Mouse (Mus musculus) retina, postnatal 7 days (tissue): ENCODE measurements at regions not wholly inside any gene's neighbourhood (a gene's known extent, or its start where the extent isn't known, plus 50 kb on each side); places are given as distances from the start of the nearest gene placed in this dataset.
A peak's percentile ranks its signal among the peaks of the same experiment; 100 is the strongest.

Source experiments
- DNase-seq: peaks from one replicate; pipeline ENCODE4 v3.0.0-alpha.2; 2012; ENCODE audit warnings: low read depth, low spot score

DNA sequence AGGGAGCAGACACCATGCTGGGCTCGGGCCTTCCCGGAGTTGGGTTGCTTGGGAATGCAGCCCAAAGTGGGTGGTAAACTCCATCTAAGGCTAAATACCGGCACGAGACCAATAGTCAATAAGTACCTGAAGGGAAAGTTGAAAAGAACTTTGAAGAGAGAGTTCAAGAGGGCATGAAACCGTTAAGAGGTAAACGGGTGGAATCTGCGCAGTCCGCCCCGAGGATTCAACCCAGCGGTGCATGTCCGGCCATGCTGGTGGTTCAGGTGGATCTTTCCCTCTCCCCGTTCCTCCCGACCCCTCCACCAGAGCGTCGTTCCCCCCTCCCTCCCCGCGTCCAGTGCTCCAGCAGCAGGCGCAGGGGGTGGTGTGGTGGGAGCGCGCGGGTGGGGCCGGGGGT lies 179.1 kb upstream of the Arhgef26 start:
- DNase-seq = peak; percentile 8

DNA sequence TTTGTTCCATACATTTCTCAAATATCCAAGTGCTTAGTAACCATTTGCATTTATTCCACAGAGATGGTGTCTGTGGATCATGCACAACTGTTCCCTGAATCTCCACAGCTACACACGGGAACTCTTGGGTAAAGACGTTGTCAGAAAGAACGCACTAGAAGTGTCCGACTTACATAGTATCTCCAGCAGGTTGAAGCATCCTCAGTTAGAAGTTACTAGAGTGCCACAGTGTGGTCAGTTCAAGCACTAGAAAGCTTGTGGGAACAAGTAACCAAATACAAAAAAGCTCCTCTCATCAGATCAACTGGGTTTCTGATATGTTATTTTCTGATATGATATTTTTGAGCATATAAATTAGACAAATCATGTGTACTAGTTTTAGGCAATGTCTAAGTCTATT lies 167.5 kb upstream of the Arhgef26 start:
- DNase-seq = no peak

DNA sequence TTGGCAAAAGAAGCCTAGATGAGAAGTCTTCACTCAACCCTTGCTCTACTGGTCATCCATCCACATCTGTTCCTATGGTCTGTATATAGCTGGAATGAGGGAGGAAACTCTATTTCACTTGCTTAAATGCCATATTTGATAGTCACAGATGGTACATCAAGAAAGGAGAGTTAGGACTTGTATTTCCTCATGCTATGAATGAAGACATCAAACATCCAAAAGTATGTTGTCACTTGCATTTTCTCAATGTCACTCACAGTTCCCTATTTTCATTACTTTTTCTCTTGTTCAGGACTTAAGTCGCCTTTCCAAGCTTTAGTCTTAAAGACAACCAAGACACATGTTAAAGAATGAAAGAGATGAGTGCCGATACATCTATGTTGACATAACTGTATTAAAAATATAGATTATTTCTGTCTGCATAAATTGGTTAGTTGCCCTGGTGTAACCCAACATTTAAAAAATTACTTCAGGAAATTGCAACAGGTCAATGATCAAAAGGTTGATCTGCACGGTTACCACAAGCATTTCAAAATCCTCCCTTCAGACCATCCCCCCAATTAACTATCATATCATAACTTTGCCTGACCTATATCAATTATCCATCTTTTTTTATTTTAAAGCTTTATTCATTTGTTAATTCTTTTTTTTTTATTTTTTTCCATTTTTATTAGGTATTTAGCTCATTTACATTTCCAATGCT lies 150.2 kb upstream of the Arhgef26 start:
- no peak for DNase-seq

DNA sequence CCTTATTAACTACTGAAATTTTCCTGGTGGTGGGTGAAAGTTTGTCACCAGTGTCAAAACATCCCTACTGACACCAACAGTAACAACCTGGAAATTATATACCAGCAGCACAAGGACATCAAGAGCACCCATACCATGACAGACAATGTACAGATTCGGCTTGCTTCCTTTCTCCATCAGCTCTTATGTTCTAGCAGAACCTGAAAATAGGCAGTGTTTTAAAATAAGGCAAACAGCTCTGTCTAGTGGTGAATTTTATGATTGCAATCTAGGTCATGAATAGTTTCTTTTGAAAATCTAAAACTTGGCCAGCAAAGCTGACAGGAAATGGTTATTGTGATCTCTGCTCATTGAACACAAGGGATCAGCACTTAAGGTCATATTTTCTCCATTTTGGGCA lies 145.7 kb upstream of the Arhgef26 start:
- DNase-seq = no peak

DNA sequence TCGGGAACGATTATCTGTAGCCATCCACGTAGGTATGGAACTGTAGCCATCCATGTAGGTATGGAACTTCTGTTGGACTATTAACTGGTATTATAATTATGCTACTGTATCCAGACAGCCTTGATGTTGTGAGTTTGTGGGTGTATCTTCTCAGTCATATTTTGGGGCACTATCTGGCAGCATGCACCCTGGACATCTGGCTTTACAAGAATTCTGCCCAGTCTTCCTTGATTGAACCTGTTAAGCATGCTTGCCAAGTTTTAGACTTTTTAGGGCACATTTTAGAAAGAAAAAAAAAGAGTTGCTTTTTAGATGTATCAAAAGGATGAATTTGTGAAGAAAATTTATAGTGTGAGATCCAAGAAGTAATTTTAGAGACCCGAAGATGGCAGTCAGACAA lies 143.7 kb upstream of the Arhgef26 start:
- DNase-seq = no peak

DNA sequence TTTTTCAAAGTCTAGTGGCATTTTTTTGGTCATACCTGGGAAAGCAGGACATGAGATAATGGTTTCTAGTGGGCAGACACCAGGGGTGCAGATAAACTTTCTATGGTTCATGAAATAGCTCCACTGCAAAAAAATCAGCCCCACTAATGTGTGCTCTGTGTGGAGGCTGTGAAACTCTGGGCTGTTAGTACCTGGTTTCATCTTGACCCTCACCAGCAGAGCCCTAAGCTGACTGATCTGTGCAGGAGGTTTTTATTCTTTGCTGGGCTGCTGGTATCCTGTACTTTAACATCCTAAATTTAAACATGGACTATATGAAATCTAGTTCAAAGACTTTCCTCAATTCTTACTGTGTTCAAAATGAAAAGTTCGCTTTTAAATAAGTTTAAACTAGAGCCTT lies 141.5 kb upstream of the Arhgef26 start:
- DNase-seq = no peak

DNA sequence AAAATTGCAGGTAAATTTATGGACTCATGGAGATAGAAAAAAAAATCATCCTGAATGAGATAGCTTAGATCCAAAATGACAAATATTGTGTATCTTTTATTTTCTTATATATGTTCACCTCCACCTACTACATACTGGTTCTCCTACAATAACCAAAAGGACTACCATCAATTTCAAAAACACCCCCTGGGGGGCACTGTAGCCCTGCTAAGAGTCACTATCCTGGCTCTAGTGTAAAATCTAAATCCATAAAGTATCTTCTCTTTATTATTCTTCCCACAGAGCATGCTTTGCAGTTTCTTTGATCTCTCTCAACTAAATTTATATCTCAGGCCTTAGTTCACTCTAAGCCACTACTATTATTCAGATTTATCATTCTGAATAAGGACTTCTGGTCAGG lies 122.3 kb upstream of the Arhgef26 start:
- peak; percentile 14 for DNase-seq

DNA sequence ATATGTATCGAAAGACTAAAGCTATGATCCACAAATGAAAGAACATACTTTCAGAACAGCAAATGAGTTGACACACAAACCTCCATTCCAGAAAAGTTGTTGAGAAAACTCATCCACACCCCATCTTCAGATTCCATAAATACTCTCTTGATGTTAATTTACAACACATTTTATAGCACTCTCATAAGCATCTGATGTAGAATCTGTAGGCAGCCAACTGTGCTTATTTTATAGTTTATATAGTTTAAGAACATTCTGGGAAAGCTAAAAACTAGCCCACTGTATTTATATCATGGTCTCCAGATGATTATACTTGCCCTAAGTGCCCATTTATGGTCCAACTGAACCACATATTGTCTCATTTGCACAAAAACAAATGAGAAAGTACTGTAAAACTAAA lies 120.8 kb upstream of the Arhgef26 start:
- no peak for DNase-seq

DNA sequence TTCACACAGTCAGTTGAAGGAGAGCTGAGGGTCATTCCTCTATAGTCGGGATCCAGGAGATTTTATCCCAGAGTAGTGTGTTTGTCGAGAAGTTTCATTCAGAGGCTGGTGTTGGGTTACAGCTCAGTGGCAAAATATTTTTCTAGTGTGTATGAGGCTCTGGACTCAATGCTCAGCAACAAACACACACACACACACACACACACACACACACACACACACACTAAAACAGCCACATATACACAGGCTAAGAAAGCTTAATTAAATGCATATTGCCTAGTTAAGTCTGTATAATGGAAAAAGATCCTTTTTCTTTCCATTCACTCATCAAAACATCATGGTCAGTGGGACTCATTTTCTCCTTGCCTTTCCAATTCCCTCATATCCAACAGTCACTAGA lies 110.4 kb upstream of the Arhgef26 start:
- DNase-seq = no peak

DNA sequence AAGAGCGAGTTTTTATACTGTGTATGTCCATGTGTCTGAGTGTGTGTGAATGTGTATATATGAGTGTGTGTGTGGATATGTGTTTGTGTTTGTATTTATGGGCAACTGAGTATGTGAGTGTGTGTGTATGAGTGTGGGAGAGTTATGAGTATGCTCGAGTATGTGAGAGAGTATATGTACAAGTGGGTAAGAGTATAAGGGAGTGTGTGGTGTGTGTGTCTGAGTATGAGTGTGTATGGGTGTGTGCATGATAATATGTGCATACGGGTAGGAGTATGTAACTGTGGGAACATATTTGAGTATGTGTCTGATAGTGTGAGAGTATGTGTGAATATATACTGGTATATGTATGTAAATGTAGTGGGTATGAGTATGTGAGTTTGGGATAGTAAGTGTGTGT lies 110.0 kb upstream of the Arhgef26 start:
- DNase-seq = no peak

DNA sequence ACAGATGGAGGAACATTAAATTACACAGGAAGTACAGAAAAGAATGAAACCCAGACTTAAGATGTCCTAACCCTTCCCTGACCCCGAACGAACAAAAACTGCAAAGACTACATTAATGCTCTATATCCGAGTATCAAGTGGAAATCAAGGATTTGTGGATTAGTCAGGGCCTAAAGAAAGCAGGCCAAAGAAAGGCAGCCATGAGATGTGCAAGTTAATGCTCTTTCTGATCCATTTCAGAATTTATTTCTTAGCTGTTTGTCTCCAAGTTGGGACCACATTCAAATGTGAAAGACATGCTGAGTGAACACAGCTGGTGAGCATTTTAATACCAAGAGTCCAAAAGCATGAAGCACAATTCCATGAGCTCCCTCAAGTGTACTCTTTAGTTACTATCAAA lies 97.1 kb upstream of the Arhgef26 start:
- no peak for DNase-seq

DNA sequence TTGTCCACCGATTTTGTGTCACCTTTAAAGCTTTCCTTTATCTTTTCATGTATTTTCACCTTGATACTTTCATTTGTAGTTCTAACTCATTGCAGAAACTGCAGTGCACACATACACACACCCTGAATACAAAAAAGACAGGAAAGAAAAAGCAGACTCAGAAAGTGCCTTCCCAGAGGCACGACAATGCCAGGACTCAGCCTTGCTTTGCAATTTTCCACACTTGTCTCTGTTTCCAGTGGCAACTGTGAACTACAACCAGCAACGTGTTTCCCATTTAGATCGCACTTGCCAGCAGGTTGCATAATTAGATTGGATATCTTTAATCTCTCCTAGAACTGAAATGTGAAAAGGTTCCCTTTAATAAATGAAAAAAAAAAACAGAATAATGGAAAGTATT lies 66.4 kb upstream of the Arhgef26 start:
- DNase-seq = no peak

DNA sequence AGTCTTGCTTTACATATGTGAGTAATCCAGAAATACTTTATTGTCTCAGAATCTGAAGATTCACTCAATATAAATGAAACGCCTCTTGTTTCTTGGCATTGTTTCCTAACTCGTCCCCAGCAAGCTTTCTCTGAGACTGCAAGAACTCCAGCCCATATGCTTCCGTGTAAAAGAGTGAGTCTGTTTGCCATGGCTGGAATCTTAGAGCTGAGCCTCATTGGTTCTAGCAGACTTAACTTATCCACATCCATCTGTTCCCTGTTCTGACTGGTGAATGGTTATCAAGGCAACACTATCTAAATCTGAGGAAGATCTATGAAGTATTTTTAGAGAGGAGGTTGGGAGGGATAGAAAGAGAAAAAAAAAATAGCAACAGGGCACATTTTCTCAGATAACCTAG lies 59.9 kb upstream of the Arhgef26 start:
- DNase-seq = no peak

DNA sequence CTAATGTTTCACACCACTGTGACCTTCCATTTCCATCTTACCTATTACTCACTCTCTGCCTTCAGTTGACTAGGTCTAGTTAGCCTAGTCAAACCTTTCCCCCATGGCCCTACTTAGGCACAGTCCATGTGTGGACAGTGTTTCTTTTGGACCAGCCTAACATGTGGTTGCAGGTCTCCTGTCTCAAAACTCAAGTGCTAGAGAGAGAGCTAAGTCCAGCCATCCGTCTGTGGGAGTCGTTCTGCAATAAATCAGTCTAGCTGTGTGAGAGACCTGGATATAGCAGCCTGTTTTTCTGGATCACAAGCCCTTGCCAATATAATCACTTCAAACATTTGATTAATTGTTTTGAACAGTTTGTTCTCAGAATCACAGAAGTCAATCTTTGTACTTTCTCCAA lies 57.2 kb upstream of the Arhgef26 start:
- no peak for DNase-seq
